Mouse (Mus musculus): ENCODE data around the gene Cop1. TPM values are rescaled to one million over a fixed set of nuclear protein-coding genes. Genes with fewer than 3 reads are reported as not detected.

Gene Cop1
- polyA plus RNA-seq (2012; rRNA removed) = 42.0 and 43.2 TPM in 2 replicates

GRCm38 (mm10) chr1:159231781-159232571 lies at the start of gene Cop1:
Gene Cop1, plus strand, starts transcription at chr1:159232320.

Data from liver, embryonic 18 days (tissue).